Mouse (Mus musculus): ENCODE results near the gene Cltb. TPM values are rescaled to one million over a fixed set of nuclear protein-coding genes. Genes with fewer than 3 reads are reported as not detected.

Gene Cltb
- total and polyA plus RNA-seq, 2 experiments: 19.0 to 51.5 TPM

GRCm38 (mm10) chr13:54593617-54594016, 17.5 kb downstream of the Cltb start:
- peaks cover 2% of the 10 kb centered on the region for H3K36me3 ChIP-seq (ENCODE audit: control insufficient read depth, insufficient read depth, low read length)
- no peak overlapping the region for H3K9ac ChIP-seq (ENCODE audit: low read depth, low read length)
- no peak overlapping the region for H3K4me3 ChIP-seq (ENCODE audit: insufficient read depth, low read depth, low read length)
- H3K27me3 ChIP-seq (ENCODE audit: control insufficient read depth, insufficient read depth, low read length): no peaks in the 10 kb centered on the region
- H3K27ac ChIP-seq (replicated peaks; ENCODE audit: insufficient read depth, low read depth, low read length): no peak overlapping the region
- no peak for DNase-seq (ENCODE audit: extremely low read depth, low read depth, low spot score)
- TF ChIP-seq POLR2A (IDR thresholded peaks at IDR 0.05; ENCODE audit: extremely low read depth, insufficient read depth, low read length) (no peak), CTCF (IDR thresholded peaks at IDR 0.05; ENCODE audit: low read depth, low read length) (no peak)
- H3K79me2 ChIP-seq (ENCODE audit: control insufficient read depth, insufficient read depth, low read length): peaks cover 9% of the 10 kb centered on the region; the same call in 1 of the 2 replicates
- H3K4me1 ChIP-seq (ENCODE audit: control insufficient read depth, insufficient read depth, low read length): peaks cover 10% of the 10 kb centered on the region
- WGBS: 97% methylated on average over 11 of the region's 11 CpGs

DNA sequence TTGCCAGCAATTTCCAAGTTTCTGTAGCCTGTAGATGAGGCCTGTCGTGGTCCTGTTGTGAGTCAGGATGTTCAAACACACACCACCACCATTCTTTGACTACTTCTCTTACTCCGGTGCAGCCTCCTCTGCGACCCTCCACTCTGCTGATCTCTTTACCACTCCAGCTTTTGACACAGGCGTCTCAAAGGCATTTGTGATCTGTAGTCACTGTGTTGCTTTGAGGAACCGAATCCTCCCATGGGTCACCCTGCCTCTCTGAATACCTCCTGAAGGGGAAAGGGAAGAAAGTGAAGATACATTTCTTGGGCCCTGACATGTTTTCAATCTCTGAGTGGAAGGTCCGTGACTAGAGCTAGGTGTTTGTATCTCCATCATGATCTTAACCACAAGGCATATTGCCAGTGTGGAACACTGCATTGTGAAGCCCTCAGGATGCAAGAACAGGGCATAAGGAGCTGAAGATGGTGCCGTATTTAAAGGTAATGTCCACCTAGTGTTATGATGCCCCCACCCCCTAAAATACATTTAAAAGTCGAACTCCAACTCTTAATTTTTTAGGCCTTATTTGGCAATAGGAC, 19.3 kb downstream of the Cltb start:
- Histone ChIP-seq H3K4me1 (ENCODE audit: control insufficient read depth, insufficient read depth, low read length) (peaks cover 10% of the 10 kb centered on the region), H3K79me2 (ENCODE audit: control insufficient read depth, insufficient read depth, low read length) (peaks cover 11% of the 10 kb centered on the region; the same call in 1 of the 2 replicates), H3K27ac (replicated peaks; ENCODE audit: insufficient read depth, low read depth, low read length) (no peak overlapping the region), H3K4me3 (ENCODE audit: insufficient read depth, low read depth, low read length) (no peak overlapping the region), H3K9ac (ENCODE audit: low read depth, low read length) (no peak overlapping the region), H3K36me3 (ENCODE audit: control insufficient read depth, insufficient read depth, low read length) (peaks cover 8% of the 10 kb centered on the region), H3K27me3 (ENCODE audit: control insufficient read depth, insufficient read depth, low read length) (no peaks in the 10 kb centered on the region)
- TF ChIP-seq POLR2A (IDR thresholded peaks at IDR 0.05; ENCODE audit: extremely low read depth, insufficient read depth, low read length): no peak
- no peak for TF ChIP-seq CTCF (IDR thresholded peaks at IDR 0.05; ENCODE audit: low read depth, low read length)
- 88% methylated on average over 8 of the region's 8 CpGs for WGBS
- DNase-seq (ENCODE audit: extremely low read depth, low read depth, low spot score): no peak

GRCm38 (mm10) chr13:54589996-54590951, 20.9 kb downstream of the Cltb start, which contains the start of the genes Nop16 and Higd2a:
Gene Nop16 (minus strand): TSS chr13:54590090.
Gene Higd2a (plus strand): TSS chr13:54590207.
- H3K36me3 ChIP-seq (ENCODE audit: control insufficient read depth, insufficient read depth, low read length): peaks cover 10% of the 10 kb centered on the region
- no peaks in the 10 kb centered on the region for H3K27me3 ChIP-seq (ENCODE audit: control insufficient read depth, insufficient read depth, low read length)
- H3K4me3 ChIP-seq (ENCODE audit: insufficient read depth, low read depth, low read length): peak within 1 kb of the TSS; percentile 94
- H3K9ac ChIP-seq (ENCODE audit: low read depth, low read length): peak within 1 kb of the TSS; percentile 89
- TF ChIP-seq POLR2A (IDR thresholded peaks at IDR 0.05; ENCODE audit: extremely low read depth, insufficient read depth, low read length) (peak; percentile 64), CTCF (IDR thresholded peaks at IDR 0.05; ENCODE audit: low read depth, low read length) (no peak)
- peaks cover 11% of the 10 kb centered on the region; the same call in 1 of the 2 replicates for H3K79me2 ChIP-seq (ENCODE audit: control insufficient read depth, insufficient read depth, low read length)
- peak within 1 kb of the TSS; percentile 73 for H3K27ac ChIP-seq (replicated peaks; ENCODE audit: insufficient read depth, low read depth, low read length)
- peak; percentile 96 for DNase-seq (ENCODE audit: extremely low read depth, low read depth, low spot score)
- WGBS: under 1% methylated on average over 51 of the region's 51 CpGs
- H3K4me1 ChIP-seq (ENCODE audit: control insufficient read depth, insufficient read depth, low read length): peaks cover 10% of the 10 kb centered on the region

DNA sequence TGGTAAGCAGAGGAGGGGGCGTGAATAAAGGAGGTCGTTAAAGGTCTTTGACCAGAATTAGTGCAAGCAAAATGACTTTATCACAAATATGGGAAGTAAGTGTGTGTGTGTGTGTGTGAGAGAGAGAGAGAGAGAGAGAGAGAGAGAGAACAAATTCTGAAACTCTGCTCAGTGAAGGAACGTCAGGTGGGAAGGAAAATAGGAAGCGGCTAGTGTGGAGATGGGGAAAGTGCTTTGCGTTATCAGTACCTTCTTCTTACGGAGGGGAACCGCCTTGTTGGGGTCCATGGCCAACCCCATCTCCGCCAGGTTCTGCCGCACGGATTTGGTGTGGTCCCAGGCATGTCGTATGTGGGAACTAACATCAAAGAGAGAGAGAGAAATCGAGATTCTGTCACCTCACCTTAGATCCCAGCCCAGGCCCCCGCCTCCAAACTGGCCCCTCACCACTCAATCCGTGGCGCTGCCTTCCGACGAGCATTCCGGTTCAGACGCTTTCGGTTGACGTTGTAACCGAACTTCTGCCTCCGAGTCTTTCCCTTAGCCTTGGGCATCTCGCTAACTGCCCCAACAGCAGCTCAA, 21.6 kb downstream of the Cltb start:
- H3K27ac ChIP-seq (replicated peaks; ENCODE audit: insufficient read depth, low read depth, low read length): peak overlapping the region; percentile 25
- no peak for TF ChIP-seq POLR2A (IDR thresholded peaks at IDR 0.05; ENCODE audit: extremely low read depth, insufficient read depth, low read length)
- peak overlapping the region; percentile 75 for H3K9ac ChIP-seq (ENCODE audit: low read depth, low read length)
- H3K4me3 ChIP-seq (ENCODE audit: insufficient read depth, low read depth, low read length): peak overlapping the region; percentile 94
- no peaks in the 10 kb centered on the region for H3K27me3 ChIP-seq (ENCODE audit: control insufficient read depth, insufficient read depth, low read length)
- WGBS: under 1% methylated on average over 24 of the region's 24 CpGs
- peaks cover 10% of the 10 kb centered on the region for H3K4me1 ChIP-seq (ENCODE audit: control insufficient read depth, insufficient read depth, low read length)
- no peak for DNase-seq (ENCODE audit: extremely low read depth, low read depth, low spot score)
- H3K79me2 ChIP-seq (ENCODE audit: control insufficient read depth, insufficient read depth, low read length): peaks cover 11% of the 10 kb centered on the region; the same call in 1 of the 2 replicates
- peaks cover 17% of the 10 kb centered on the region for H3K36me3 ChIP-seq (ENCODE audit: control insufficient read depth, insufficient read depth, low read length)

DNA sequence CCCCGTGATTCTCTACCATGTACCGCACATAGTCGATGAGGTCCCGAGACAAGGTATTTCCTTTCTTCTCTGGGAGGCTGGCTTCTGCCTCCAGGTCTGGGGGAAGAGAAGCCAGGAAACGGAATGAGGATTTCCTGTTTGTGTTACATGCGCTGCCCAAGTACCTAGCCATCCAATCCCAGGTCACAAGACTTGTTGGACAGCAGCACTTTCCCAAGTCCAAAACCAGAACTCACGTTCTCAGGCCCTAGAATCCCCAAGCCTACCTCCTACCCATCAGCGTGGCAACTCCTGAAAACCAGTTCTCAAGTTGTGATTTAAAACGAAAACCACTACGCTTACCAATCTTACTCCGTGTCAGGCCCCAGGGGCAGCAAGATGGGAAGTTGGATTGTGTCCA, 25.3 kb downstream of the Cltb start:
- H3K79me2 ChIP-seq (ENCODE audit: control insufficient read depth, insufficient read depth, low read length): peaks cover 11% of the 10 kb centered on the region; the same call in 1 of the 2 replicates
- no peak overlapping the region for H3K9ac ChIP-seq (ENCODE audit: low read depth, low read length)
- no peak overlapping the region for H3K4me3 ChIP-seq (ENCODE audit: insufficient read depth, low read depth, low read length)
- WGBS: 82% methylated on average over 11 of the region's 11 CpGs
- no peaks in the 10 kb centered on the region for H3K27me3 ChIP-seq (ENCODE audit: control insufficient read depth, insufficient read depth, low read length)
- TF ChIP-seq CTCF (IDR thresholded peaks at IDR 0.05; ENCODE audit: low read depth, low read length) (no peak), POLR2A (IDR thresholded peaks at IDR 0.05; ENCODE audit: extremely low read depth, insufficient read depth, low read length) (no peak)
- H3K36me3 ChIP-seq (ENCODE audit: control insufficient read depth, insufficient read depth, low read length): peaks cover 25% of the 10 kb centered on the region
- no peak for DNase-seq (ENCODE audit: extremely low read depth, low read depth, low spot score)
- H3K27ac ChIP-seq (replicated peaks; ENCODE audit: insufficient read depth, low read depth, low read length): no peak overlapping the region
- H3K4me1 ChIP-seq (ENCODE audit: control insufficient read depth, insufficient read depth, low read length): peaks cover 19% of the 10 kb centered on the region

Measured in liver, adult 2 months (tissue).